Mouse (Mus musculus): ENCODE measurements around the gene Nasp. TPM values are rescaled to one million over a fixed set of nuclear protein-coding genes. Genes with fewer than 3 reads are reported as not detected.

Gene Nasp
- total RNA-seq, 1 experiment from 2014 or later: 496 TPM

Other genes starting within 250 kb of the Nasp start
- gene Mast2, start 163.8 kb downstream of the Nasp start, total RNA-seq (2017): 9.2 and 17.7 TPM in 2 replicates
- 18.3 and 23.0 TPM in 2 replicates for gene Ipp, start 120.4 kb downstream of the Nasp start, total RNA-seq (2017)
- 8.7 and 16.0 TPM in 2 replicates for gene Tmem69, start 72.0 kb downstream of the Nasp start, total RNA-seq (2017)
- gene Gpbp1l1, start 70.3 kb downstream of the Nasp start, total RNA-seq (2017): 123 and 150 TPM in 2 replicates
- 1.6 and 5.6 TPM in 2 replicates for gene Ccdc17, start 31.3 kb downstream of the Nasp start, total RNA-seq (2017)
- gene Akr1a1, start 23.7 kb upstream of the Nasp start, total RNA-seq (2017): 416 TPM in 2 replicates
- 266 and 285 TPM in 2 replicates for gene Prdx1, start 57.6 kb upstream of the Nasp start, total RNA-seq (2017)
- 22.7 and 24.9 TPM in 2 replicates for gene Mmachc, start 80.5 kb upstream of the Nasp start, total RNA-seq (2017)
- gene Ccdc163, start 80.6 kb upstream of the Nasp start, total RNA-seq (2017): 12.3 and 35.8 TPM in 2 replicates
- gene Tesk2, start 93.0 kb upstream of the Nasp start, total RNA-seq (2017): 1.8 and 4.9 TPM in 2 replicates
- gene Toe1, start 179.7 kb upstream of the Nasp start, total RNA-seq (2017): 31.4 and 38.1 TPM in 2 replicates
- gene Mutyh, start 179.8 kb upstream of the Nasp start, total RNA-seq (2017): 2.1 and 2.9 TPM in 2 replicates
- 0.39 and 0.41 TPM in 2 replicates for gene Hpdl, start 193.8 kb upstream of the Nasp start, total RNA-seq (2017)
- gene Zswim5, start 249.4 kb upstream of the Nasp start, total RNA-seq (2017): 0.09 and 0.39 TPM in 2 replicates

Data from common myeloid progenitor, adult 5-6 weeks (primary cell).